Mouse (Mus musculus) C2C12 (cell line): ENCODE results near the gene Diexf.

Source experiments
- CTCF ChIP-seq: IDR thresholded peaks from one replicate; pipeline ENCODE4 v1.5.1; 2011; ENCODE audit not compliant: control insufficient read depth, insufficient read depth, insufficient read length
- MAX ChIP-seq: IDR thresholded peaks from one replicate; pipeline ENCODE4 v1.6.1; 2011; ENCODE audit warnings: mild to moderate bottlenecking, control low read depth
- MYOD1 ChIP-seq: IDR thresholded peaks from one replicate; pipeline ENCODE4 v1.6.1; 2011; ENCODE audit warnings: low read depth; ENCODE audit not compliant: control insufficient read depth, insufficient read length
- MYOG ChIP-seq: IDR thresholded peaks from one replicate; pipeline ENCODE4 v1.6.1; 2011; ENCODE audit not compliant: control insufficient read depth, insufficient read length; ENCODE audit errors: extremely low read depth
- USF1 ChIP-seq: IDR thresholded peaks from one replicate; pipeline ENCODE4 v1.6.1; 2011; ENCODE audit warnings: low read depth, mild to moderate bottlenecking, control low read depth, moderate library complexity

DNA sequence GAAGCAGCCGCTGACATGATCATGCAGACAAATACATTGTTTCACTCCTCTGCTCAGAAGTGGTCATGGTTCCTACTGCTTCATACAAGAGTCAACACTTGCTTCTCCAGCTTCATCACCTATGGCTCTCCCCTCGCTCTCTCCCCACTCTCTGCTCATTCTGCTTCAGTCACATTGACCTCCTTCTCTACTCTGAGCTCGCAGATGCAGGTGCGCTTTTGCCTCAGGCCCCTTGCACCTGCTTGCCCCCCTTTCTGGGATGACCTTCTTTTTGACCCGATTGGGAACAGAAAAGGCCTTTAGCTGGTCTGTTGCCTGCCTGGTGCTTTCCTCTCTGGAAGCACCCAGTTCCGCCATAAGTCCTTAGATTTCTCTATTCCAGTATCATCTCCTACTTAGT, 14.4 kb upstream of the Diexf start:
- no peak for TF ChIP-seq CTCF
- no peak for TF ChIP-seq USF1
- TF ChIP-seq MAX: no peak
- no peak for TF ChIP-seq MYOD1
- no peak for TF ChIP-seq MYOG
